Mouse (Mus musculus) thymus, adult 2 months (tissue): ENCODE measurements around the gene Agap3. TPM values are rescaled to one million over a fixed set of nuclear protein-coding genes. Genes with fewer than 3 reads are reported as not detected.

Experiments used
- DNase-seq: peaks from one replicate; pipeline ENCODE4 v3.0.0; 2021
- H3K27ac ChIP-seq: fragments of 200-500 bp; 2 replicates; pipeline ENCODE4 v1.5.1; 2012; ENCODE audit warnings: low read length, control low read depth; ENCODE audit not compliant: control insufficient read depth, insufficient read depth
- H3K27me3 ChIP-seq: fragments of 200-500 bp; 2 replicates; pipeline ENCODE4 v1.6.1; 2012; ENCODE audit warnings: mild to moderate bottlenecking, low read length, moderate library complexity, mixed read lengths; ENCODE audit not compliant: control insufficient read depth, insufficient read depth
- H3K36me3 ChIP-seq: fragments of 200-500 bp; 2 replicates; pipeline ENCODE4 v1.6.1; 2012; ENCODE audit warnings: mild to moderate bottlenecking, low read length, moderate library complexity; ENCODE audit not compliant: control insufficient read depth, insufficient read depth
- H3K4me1 ChIP-seq: fragments of 200-500 bp; replicated peaks from 2 replicates; pipeline ENCODE4 v1.6.1; 2012; ENCODE audit warnings: low read length; ENCODE audit not compliant: control insufficient read depth, insufficient read depth
- H3K4me3 ChIP-seq: fragments of 200-500 bp; 2 replicates; pipeline ENCODE4 v1.5.1; 2012; ENCODE audit warnings: mild to moderate bottlenecking, low read length, control low read depth, moderate library complexity; ENCODE audit not compliant: control insufficient read depth, insufficient read depth
- CTCF ChIP-seq: fragments of 200-500 bp; IDR thresholded peaks from 2 replicates; pipeline ENCODE4 v1.5.1; 2012; ENCODE audit warnings: mild to moderate bottlenecking, control low read depth, low read length, moderate library complexity, borderline replicate concordance; ENCODE audit not compliant: control insufficient read depth, poor library complexity, insufficient read depth; ENCODE audit errors: extremely low read depth
- POLR2A ChIP-seq: fragments of 200-500 bp; IDR thresholded peaks from 2 replicates; pipeline ENCODE4 v1.6.1; 2012; ENCODE audit warnings: mild to moderate bottlenecking, low read length, control low read depth, moderate library complexity; ENCODE audit not compliant: control insufficient read depth, poor library complexity, insufficient read depth; ENCODE audit errors: extremely low read depth
- WGBS: fragments of 180-500 bp; shearing (Covaris S2); methylation state at CpG from one replicate; pipeline ENCODE4 v1.1.7; 2018; 5-methylcytosine and 5-hydroxymethylcytosine counted together
- polyA plus RNA-seq: library from polyadenylated mRNA; depleted of rRNA; stranded (reverse); fragments of >200 nt; gene quantifications from 2 replicates; pipeline ENCODE4 v1.2.3, GENCODE M21; 2012

Gene Agap3
- polyA plus RNA-seq, 1 experiment, result 111 TPM

DNA sequence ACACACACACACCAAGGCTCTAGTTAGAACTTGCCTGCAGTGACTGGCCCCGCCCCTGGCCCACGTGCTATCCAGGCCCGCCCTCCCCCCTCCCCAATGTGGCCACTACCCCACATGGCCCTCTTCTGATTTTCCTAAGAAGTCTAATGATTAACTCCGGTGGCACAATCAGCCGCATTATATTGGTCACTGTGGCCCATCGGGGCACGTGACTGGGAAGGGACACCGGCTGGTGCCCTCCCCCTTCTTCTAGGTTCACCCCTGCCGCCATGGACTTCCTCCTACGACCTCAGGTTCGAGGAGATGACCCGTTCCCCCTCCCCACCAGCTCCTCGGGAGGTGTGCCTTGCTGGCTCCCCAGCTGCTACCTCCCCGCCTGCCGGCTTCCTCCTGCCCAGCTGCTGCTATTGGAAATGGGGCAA, 24.0 kb upstream of the Agap3 start:
- Histone ChIP-seq H3K4me3 (no peak overlapping the region), H3K27ac (no peak overlapping the region), H3K4me1 (peaks cover 24% of the 10 kb centered on the region), H3K27me3 (no peaks in the 10 kb centered on the region), H3K36me3 (peaks cover 29% of the 10 kb centered on the region)
- WGBS, result 77% methylated on average over 15 of the region's 15 CpGs
- TF ChIP-seq POLR2A (no peak), CTCF (no peak)
- DNase-seq, result no peak

DNA sequence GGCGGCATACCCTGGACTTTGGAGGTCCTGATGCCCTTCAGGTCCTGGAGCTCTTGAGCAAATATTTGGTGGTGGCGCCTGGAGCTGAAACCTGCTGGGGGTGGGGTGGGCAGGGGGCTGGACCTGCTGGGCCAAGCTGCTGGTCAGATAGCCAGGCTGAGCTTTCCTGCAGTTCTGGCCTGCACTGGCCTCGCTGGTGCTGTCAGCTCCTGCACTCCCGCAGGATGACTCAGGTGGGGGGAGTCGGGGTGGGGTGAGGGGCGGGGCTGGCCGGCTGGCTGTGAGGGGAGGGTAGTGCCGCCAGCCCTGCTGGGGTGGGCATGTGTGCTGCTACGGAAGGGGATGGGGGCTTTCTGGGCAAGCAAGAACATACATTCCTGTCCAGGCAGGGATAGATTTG, 23.4 kb upstream of the Agap3 start:
- no peak overlapping the region for H3K27ac ChIP-seq
- H3K4me3 ChIP-seq, result no peak overlapping the region
- H3K36me3 ChIP-seq, result peaks cover 35% of the 10 kb centered on the region

DNA sequence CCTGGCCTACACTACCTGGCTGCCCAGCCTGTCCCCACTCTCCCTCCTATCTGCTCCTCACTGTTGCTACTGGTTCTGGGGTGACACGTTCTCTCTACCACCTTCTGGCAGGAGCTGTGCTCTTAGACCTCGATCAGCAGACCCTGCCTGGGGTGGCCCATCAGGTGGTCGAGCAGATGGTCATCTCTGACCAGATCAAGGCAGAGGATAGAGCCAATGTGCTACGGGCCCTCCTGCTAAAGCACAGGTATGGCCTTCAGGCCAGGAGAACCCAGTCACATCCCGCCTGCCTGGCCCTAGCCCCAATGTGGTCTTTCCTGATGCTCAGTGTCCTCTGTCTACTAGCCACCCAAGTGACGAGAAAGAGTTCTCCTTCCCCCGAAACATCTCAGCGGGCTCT, 18.0 kb upstream of the Agap3 start:
- 98% methylated on average over 8 of the region's 8 CpGs for WGBS
- Histone ChIP-seq H3K27me3 (no peaks in the 10 kb centered on the region), H3K27ac (no peak overlapping the region), H3K4me3 (no peak overlapping the region), H3K36me3 (peaks cover 72% of the 10 kb centered on the region), H3K4me1 (no peaks in the 10 kb centered on the region)
- no peak for DNase-seq
- TF ChIP-seq POLR2A, result no peak
- TF ChIP-seq CTCF, result no peak

More for the DNA sequence above, 23.4 kb upstream of the Agap3 start:
- WGBS, result 84% methylated on average over 9 of the region's 9 CpGs
- H3K4me1 ChIP-seq, result peaks cover 22% of the 10 kb centered on the region
- H3K27me3 ChIP-seq, result no peaks in the 10 kb centered on the region
- DNase-seq, result no peak
- no peak for TF ChIP-seq POLR2A
- no peak for TF ChIP-seq CTCF

DNA sequence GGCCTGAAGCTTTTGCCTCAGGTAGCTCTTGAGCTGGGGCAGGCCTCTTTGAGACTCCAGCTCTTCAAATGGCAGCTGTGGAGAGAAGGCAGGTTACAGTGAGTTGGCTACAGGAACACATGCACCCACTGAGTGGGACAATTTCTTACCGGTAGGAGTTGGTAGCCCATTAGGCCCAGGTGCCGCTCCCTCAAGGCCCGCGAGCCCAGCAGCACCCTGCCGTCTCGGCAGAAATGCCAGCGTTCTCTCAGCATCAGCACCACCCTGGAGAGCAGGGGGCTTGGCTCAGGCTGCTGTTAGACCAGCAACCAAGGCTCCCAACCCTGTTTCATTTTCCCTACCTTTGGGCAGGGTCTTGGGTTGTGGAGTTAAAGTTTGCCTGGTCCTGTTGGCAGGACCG, 10.8 kb upstream of the Agap3 start:
- Histone ChIP-seq H3K4me1 (peaks cover 36% of the 10 kb centered on the region), H3K27ac (no peak overlapping the region), H3K36me3 (peaks cover 24% of the 10 kb centered on the region), H3K4me3 (no peak overlapping the region), H3K27me3 (no peaks in the 10 kb centered on the region)
- 91% methylated on average over 8 of the region's 8 CpGs for whole genome bisulfite sequencing
- DNase-seq, result no peak
- TF ChIP-seq POLR2A, result no peak
- no peak for TF ChIP-seq CTCF

DNA sequence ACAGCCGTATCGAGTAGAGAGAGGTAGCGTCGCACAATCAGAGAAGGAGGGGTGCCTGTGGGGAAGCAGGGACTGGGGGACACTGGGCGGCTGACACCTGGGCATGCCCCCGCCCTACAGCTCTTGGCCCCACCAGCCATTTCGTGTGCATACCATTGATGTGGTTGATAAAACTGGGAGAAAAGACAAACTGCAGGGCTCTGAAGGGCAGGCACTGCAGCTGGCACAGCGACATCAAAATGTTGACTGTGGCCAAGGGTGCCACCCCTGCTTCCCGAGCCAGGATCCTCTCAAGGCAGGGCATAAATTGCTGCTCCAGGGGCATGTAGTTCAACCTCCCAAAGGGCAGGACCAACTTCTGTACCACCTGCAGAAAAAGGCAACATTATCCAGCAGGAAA, 9.9 kb upstream of the Agap3 start:
- 6% methylated on average over 9 of the region's 9 CpGs for WGBS
- Histone ChIP-seq H3K27me3 (no peaks in the 10 kb centered on the region), H3K36me3 (peaks cover 17% of the 10 kb centered on the region), H3K4me1 (peaks cover 39% of the 10 kb centered on the region), H3K27ac (no peak overlapping the region; the same call in 1 of the 2 replicates), H3K4me3 (no peak overlapping the region)
- TF ChIP-seq CTCF, result no peak
- TF ChIP-seq POLR2A, result no peak
- DNase-seq, result peak; percentile 13

DNA sequence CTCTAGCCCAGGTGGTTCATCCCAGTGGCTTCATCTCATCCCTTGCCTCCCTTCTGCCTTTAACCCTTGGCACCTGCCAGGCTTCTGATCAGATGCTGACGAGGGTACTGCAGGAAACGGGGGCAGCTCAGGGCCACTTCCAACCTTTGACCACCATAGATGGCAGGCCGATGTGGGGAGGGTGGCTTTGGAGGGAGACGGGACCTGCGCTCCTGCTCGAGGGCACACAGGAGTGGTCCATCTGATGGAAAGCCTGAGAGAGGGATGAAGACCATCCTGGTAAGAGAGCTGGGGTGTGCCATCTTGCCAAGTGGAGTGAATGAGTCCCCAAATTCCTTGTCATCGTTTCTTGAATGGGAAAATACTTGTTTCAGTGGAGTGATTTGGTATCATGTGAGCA, 8.8 kb upstream of the Agap3 start:
- peaks cover 17% of the 10 kb centered on the region for H3K36me3 ChIP-seq
- H3K27me3 ChIP-seq, result no peaks in the 10 kb centered on the region
- TF ChIP-seq POLR2A, result no peak
- TF ChIP-seq CTCF, result no peak
- no peak overlapping the region for H3K27ac ChIP-seq
- no peak for DNase-seq
- no peak overlapping the region for H3K4me3 ChIP-seq
- 88% methylated on average over 7 of the region's 7 CpGs for WGBS
- peaks cover 43% of the 10 kb centered on the region for H3K4me1 ChIP-seq

DNA sequence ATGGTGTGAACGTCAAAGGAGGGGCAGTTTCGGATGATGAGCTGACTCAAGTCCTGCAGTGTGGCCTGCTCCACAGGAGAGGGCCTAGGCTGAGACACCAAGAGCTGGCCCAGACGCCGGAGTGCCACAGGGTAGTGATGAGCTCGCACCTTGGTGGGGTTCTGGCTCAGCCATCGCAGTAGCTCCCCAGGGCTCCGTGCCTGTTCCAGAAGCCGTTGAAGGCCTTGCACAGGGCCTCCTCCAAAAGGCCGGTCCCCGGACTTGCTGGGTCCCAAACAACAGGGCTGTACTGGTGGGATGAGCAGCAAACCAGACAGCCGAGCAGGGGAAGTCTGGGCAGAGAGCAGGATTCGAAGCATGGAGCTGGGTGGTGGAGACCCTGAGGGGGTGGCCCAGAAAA, 8.1 kb upstream of the Agap3 start:
- no peak for TF ChIP-seq CTCF
- no peak for TF ChIP-seq POLR2A

More for the DNA sequence above, 8.1 kb upstream of the Agap3 start:
- Histone ChIP-seq H3K27ac (no peak overlapping the region), H3K36me3 (peaks cover 11% of the 10 kb centered on the region), H3K4me1 (peaks cover 43% of the 10 kb centered on the region), H3K4me3 (no peak overlapping the region), H3K27me3 (no peaks in the 10 kb centered on the region)
- 92% methylated on average over 12 of the region's 12 CpGs for WGBS
- DNase-seq, result no peak
